Mouse (Mus musculus) MEL (cell line): ENCODE measurements around the gene Frat1. TPM values are rescaled to one million over a fixed set of nuclear protein-coding genes. Genes with fewer than 3 reads are reported as not detected.
A peak's percentile ranks its signal among the peaks of the same experiment; 100 is the strongest.

Experiments
- DNase-seq: peaks from one replicate; pipeline ENCODE4 v3.0.0; 2011; ENCODE audit warnings: low read depth, low spot score
- H3K27ac ChIP-seq: 2 replicates; pipeline ENCODE4 v1.5.1; 2012; ENCODE audit warnings: low read depth, mild to moderate bottlenecking, control low read depth, low read length, moderate library complexity; ENCODE audit not compliant: control insufficient read depth
- H3K27me3 ChIP-seq, 2 experiments: fragments of 150-350 bp in 1 of 2; sonication (generic) in 1 of 2; 2 replicates each; pipeline ENCODE4 v1.6.1; 2012; ENCODE audit warnings: low read length in 2 of 2, mild to moderate bottlenecking in 2 of 2, improper control_type of control experiment in 1 of 2, moderate library complexity in 1 of 2; ENCODE audit not compliant: insufficient read depth in 2 of 2, control insufficient read depth in 1 of 2
- H3K36me3 ChIP-seq, 2 experiments: 2 replicates each; pipeline ENCODE4 v1.6.1; 2012 to 2014; ENCODE audit warnings: low read length in 2 of 2, improper control_type of control experiment in 1 of 2, inconsistent platforms in 1 of 2, mild to moderate bottlenecking in 1 of 2; ENCODE audit not compliant: insufficient read depth in 2 of 2, control insufficient read depth in 1 of 2
- H3K4me1 ChIP-seq, 2 experiments: fragments of 150-350 bp in 1 of 2; sonication (generic) in 1 of 2; 2 replicates each; pipeline ENCODE4 v1.6.1; 2012; ENCODE audit warnings: low read length in 2 of 2, improper control_type of control experiment in 1 of 2, mild to moderate bottlenecking in 1 of 2; ENCODE audit not compliant: insufficient read depth in 2 of 2, control insufficient read depth in 1 of 2
- H3K4me3 ChIP-seq, 2 experiments: fragments of 150-350 bp in 1 of 2; sonication (generic) in 1 of 2; 2 replicates each; pipeline ENCODE4 v1.5.1; 2012; ENCODE audit warnings: low read depth in 2 of 2, low read length in 2 of 2, mild to moderate bottlenecking in 2 of 2, moderate library complexity in 2 of 2, control low read depth in 1 of 2, improper control_type of control experiment in 1 of 2; ENCODE audit not compliant: control insufficient read depth in 1 of 2, insufficient read depth in 1 of 2
- H3K79me2 ChIP-seq: 2 replicates; pipeline ENCODE4 v1.6.1; 2012; ENCODE audit warnings: mild to moderate bottlenecking, low read length, moderate library complexity; ENCODE audit not compliant: control insufficient read depth, poor library complexity, insufficient read depth
- H3K9ac ChIP-seq: 2 replicates; pipeline ENCODE4 v1.6.1; 2012; ENCODE audit warnings: low read depth, mild to moderate bottlenecking, control low read depth, low read length, moderate library complexity; ENCODE audit not compliant: control insufficient read depth, poor library complexity, severe bottlenecking
- H3K9me3 ChIP-seq: fragments of 150-350 bp; sonication (generic); replicated peaks from 2 replicates; pipeline ENCODE4 v1.6.1; 2012; ENCODE audit warnings: mild to moderate bottlenecking, low read length, improper control_type of control experiment, moderate library complexity; ENCODE audit not compliant: insufficient read depth
- BHLHE40 ChIP-seq: IDR thresholded peaks from 2 replicates; pipeline ENCODE4 v1.6.1; 2012; ENCODE audit warnings: low read depth, mild to moderate bottlenecking, inconsistent platforms, low read length, improper control_type of control experiment, borderline replicate concordance
- ELF1 ChIP-seq: IDR thresholded peaks from 2 replicates; pipeline ENCODE4 v1.6.1; 2014; ENCODE audit warnings: low read depth, mild to moderate bottlenecking, inconsistent platforms, low read length, improper control_type of control experiment, moderate library complexity
- EP300 ChIP-seq, 2 experiments: IDR thresholded peaks; 2 replicates each; pipeline ENCODE4 v1.6.1; 2011; ENCODE audit warnings: improper control_type of control experiment in 2 of 2, low read length in 2 of 2, low read depth in 1 of 2, mild to moderate bottlenecking in 1 of 2
- ETS1 ChIP-seq: IDR thresholded peaks from 2 replicates; pipeline ENCODE4 v1.6.1; 2012; ENCODE audit warnings: low read depth, mild to moderate bottlenecking, inconsistent platforms, low read length, improper control_type of control experiment, moderate library complexity
- GABPA ChIP-seq: IDR thresholded peaks from 2 replicates; pipeline ENCODE4 v1.6.1; 2012; ENCODE audit warnings: low read depth, mild to moderate bottlenecking, inconsistent platforms, low read length, improper control_type of control experiment, moderate library complexity
- GATA1 ChIP-seq: IDR thresholded peaks from 2 replicates; pipeline ENCODE4 v1.6.1; 2011; ENCODE audit warnings: low read depth, low read length, improper control_type of control experiment
- HCFC1 ChIP-seq: IDR thresholded peaks from 2 replicates; pipeline ENCODE4 v1.6.1; 2012; ENCODE audit warnings: low read depth, mild to moderate bottlenecking, inconsistent platforms, low read length, improper control_type of control experiment, moderate library complexity
- KAT2A ChIP-seq: conservative IDR thresholded peaks from 2 replicates; pipeline ENCODE4 v1.6.1; 2012; ENCODE audit warnings: low read depth, low read length, improper control_type of control experiment, inconsistent platforms
- MAFK ChIP-seq: IDR thresholded peaks from 2 replicates; pipeline ENCODE4 v1.6.1; 2011; ENCODE audit warnings: low read depth, mild to moderate bottlenecking, low read length, improper control_type of control experiment, borderline replicate concordance
- MAX ChIP-seq: IDR thresholded peaks from 2 replicates; pipeline ENCODE4 v1.6.1; 2011; ENCODE audit warnings: low read length, improper control_type of control experiment
- MAZ ChIP-seq: IDR thresholded peaks from 2 replicates; pipeline ENCODE4 v1.6.1; 2012; ENCODE audit warnings: low read depth, mild to moderate bottlenecking, inconsistent platforms, low read length, improper control_type of control experiment
- MEF2A ChIP-seq: IDR thresholded peaks from 2 replicates; pipeline ENCODE4 v1.6.1; 2014; ENCODE audit warnings: low read depth, mild to moderate bottlenecking, inconsistent platforms, low read length, improper control_type of control experiment; ENCODE audit not compliant: poor library complexity, insufficient replicate concordance, severe bottlenecking; ENCODE audit errors: extremely low read depth
- MXI1 ChIP-seq: IDR thresholded peaks from 2 replicates; pipeline ENCODE4 v1.6.1; 2011; ENCODE audit warnings: mild to moderate bottlenecking, low read depth, low read length, improper control_type of control experiment
- MYB ChIP-seq: IDR thresholded peaks from 2 replicates; pipeline ENCODE4 v1.6.1; 2011; ENCODE audit warnings: mild to moderate bottlenecking, low read depth, low read length, improper control_type of control experiment
- MYC ChIP-seq: IDR thresholded peaks from 2 replicates; pipeline ENCODE4 v1.6.1; 2011; ENCODE audit warnings: low read depth, mild to moderate bottlenecking, low read length, improper control_type of control experiment, moderate library complexity
- NELFE ChIP-seq: IDR thresholded peaks from 2 replicates; pipeline ENCODE4 v1.6.1; 2011; ENCODE audit warnings: low read depth, low read length, improper control_type of control experiment
- NRF1 ChIP-seq: IDR thresholded peaks from 2 replicates; pipeline ENCODE4 v1.6.1; 2014; ENCODE audit warnings: low read depth, mild to moderate bottlenecking, inconsistent platforms, low read length, improper control_type of control experiment, moderate library complexity; ENCODE audit not compliant: poor library complexity, insufficient read depth, severe bottlenecking
- POLR2A ChIP-seq, 2 experiments: IDR thresholded peaks; 2 replicates each; pipeline ENCODE4 v1.6.1; 2011 to 2012; ENCODE audit warnings: low read length in 2 of 2, mild to moderate bottlenecking in 2 of 2, control low read depth in 1 of 2, improper control_type of control experiment in 1 of 2, low read depth in 1 of 2, moderate library complexity in 1 of 2; ENCODE audit not compliant: control insufficient read depth in 1 of 2, insufficient read depth in 1 of 2, poor library complexity in 1 of 2
- POLR2AphosphoS2 ChIP-seq: IDR thresholded peaks from 2 replicates; pipeline ENCODE4 v1.6.1; 2011; ENCODE audit warnings: low read length, improper control_type of control experiment
- RAD21 ChIP-seq: IDR thresholded peaks from 2 replicates; pipeline ENCODE4 v1.6.1; 2011; ENCODE audit warnings: mild to moderate bottlenecking, low read depth, low read length, improper control_type of control experiment
- RCOR1 ChIP-seq: IDR thresholded peaks from 2 replicates; pipeline ENCODE4 v1.6.1; 2012; ENCODE audit warnings: low read depth, mild to moderate bottlenecking, inconsistent platforms, low read length, improper control_type of control experiment
- TAL1 ChIP-seq: IDR thresholded peaks from 2 replicates; pipeline ENCODE4 v1.6.1; 2012; ENCODE audit warnings: mild to moderate bottlenecking, inconsistent platforms, low read length, moderate library complexity, mixed read lengths
- TBP ChIP-seq: IDR thresholded peaks from 2 replicates; pipeline ENCODE4 v1.8.0; 2011; ENCODE audit warnings: low read depth, low read length, improper control_type of control experiment
- TCF12 ChIP-seq: IDR thresholded peaks from 2 replicates; pipeline ENCODE4 v1.6.1; 2014; ENCODE audit warnings: low read depth, mild to moderate bottlenecking, inconsistent platforms, low read length, improper control_type of control experiment, moderate library complexity
- UBTF ChIP-seq: IDR thresholded peaks from 2 replicates; pipeline ENCODE4 v1.6.1; 2012; ENCODE audit warnings: low read depth, mild to moderate bottlenecking, inconsistent platforms, low read length, improper control_type of control experiment, moderate library complexity, borderline replicate concordance; ENCODE audit not compliant: insufficient read depth
- ZC3H11A ChIP-seq: IDR thresholded peaks from 2 replicates; pipeline ENCODE4 v1.6.1; 2012; ENCODE audit warnings: low read depth, mild to moderate bottlenecking, inconsistent platforms, low read length, improper control_type of control experiment
- ZKSCAN1 ChIP-seq: IDR thresholded peaks from 2 replicates; pipeline ENCODE4 v1.6.1; 2012; ENCODE audit warnings: low read depth, mild to moderate bottlenecking, inconsistent platforms, low read length, improper control_type of control experiment, moderate library complexity
- ZMIZ1 ChIP-seq: IDR thresholded peaks from 2 replicates; pipeline ENCODE4 v1.6.1; 2012; ENCODE audit warnings: low read depth, mild to moderate bottlenecking, inconsistent platforms, low read length, improper control_type of control experiment, moderate library complexity
- ZNF384 ChIP-seq: IDR thresholded peaks from 2 replicates; pipeline ENCODE4 v1.6.1; 2012; ENCODE audit warnings: low read depth, mild to moderate bottlenecking, inconsistent platforms, low read length, improper control_type of control experiment
- polyA plus RNA-seq, 2 experiments: library from polyadenylated mRNA; stranded (reverse) in 1 of 2; unstranded in 1 of 2; fragments of >175 nt in 1 of 2; fragments of >200 nt in 1 of 2; gene quantifications; 2 replicates each; pipeline versions ENCODE4 v1.2.1 to v1.2.4; 2012; ENCODE audit warnings: low replicate concordance in 2 of 2, low read depth in 1 of 2; ENCODE audit not compliant: insufficient read length in 2 of 2, insufficient read depth in 1 of 2, missing spikeins in 1 of 2
- total RNA-seq: library from RNA; depleted of rRNA; stranded (reverse); fragments of 300-350 nt; gene quantifications from 2 replicates; pipeline ENCODE4 v1.2.3, GENCODE M21; 2012

The Frat1 gene
- total and polyA plus RNA-seq, 3 experiments = 31.5 to 36.0 TPM; not detected in 1

- peaks cover 20 to 51% of the 10 kb centered on the region in 2 experiments for H3K4me1 ChIP-seq
- H3K9me3 ChIP-seq = no peaks in the 10 kb centered on the region
- peaks cover 25% of the 10 kb centered on the region for H3K79me2 ChIP-seq
- no peaks in the 10 kb centered on the region for H3K27me3 ChIP-seq
- no peak for DNase-seq
- peak overlapping the region; percentile 94 for H3K27ac ChIP-seq
- no peak for TF ChIP-seq NRF1
- peak; percentile 89 for TF ChIP-seq GATA1
- no peak for TF ChIP-seq MAZ
- TF ChIP-seq BHLHE40 = no peak
- no peak for TF ChIP-seq MYC
- TF ChIP-seq POLR2AphosphoS2 = no peak
- TF ChIP-seq HCFC1 = no peak
- TF ChIP-seq ETS1 = peak; percentile 45; the same call in 1 of the 2 replicates
- TF ChIP-seq KAT2A = no peak
- no peak for TF ChIP-seq ZC3H11A
- no peak for TF ChIP-seq NELFE
- TF ChIP-seq ZKSCAN1 = no peak
- no peak for TF ChIP-seq EP300 (IDR thresholded peaks at IDR 0.05; ENCODE audit: low read depth in 1 of 2, low read length in 2 of 2)
- TF ChIP-seq RCOR1 = no peak
- no peak for TF ChIP-seq RAD21
- TF ChIP-seq, all 39 proteins: peak for 2
- Histone ChIP-seq H3K4me3 (peak overlapping the region; percentile 3 to 36; a peak in 3 of 4 replicates), H3K36me3 (peaks cover 0 to 46% of the 10 kb centered on the region in 2 experiments; a peak in 2 of 4 replicates), H3K9ac (peak overlapping the region; percentile 12)
Observed at GRCm38 (mm10) chr19:41835407-41835806, 5.6 kb downstream of the Frat1 start.

GRCm38 (mm10) chr19:41835816-41836215 is 6.0 kb downstream of the Frat1 start:
- Histone ChIP-seq H3K9ac (peak overlapping the region; percentile 57), H3K27me3 (no peaks in the 10 kb centered on the region), H3K9me3 (no peaks in the 10 kb centered on the region), H3K36me3 (peaks cover 0 to 49% of the 10 kb centered on the region in 2 experiments; a peak in 2 of 4 replicates), H3K27ac (peak overlapping the region; percentile 94), H3K79me2 (peaks cover 21% of the 10 kb centered on the region), H3K4me3 (peak overlapping the region; percentile 26 to 36), H3K4me1 (peaks cover 22 to 52% of the 10 kb centered on the region in 2 experiments)
- DNase-seq = peak; percentile 98
- no peak for TF ChIP-seq MEF2A
- peak; percentile 39; the same call in 1 of the 2 replicates for TF ChIP-seq MAX
- TF ChIP-seq ZMIZ1 = peak; percentile 94
- peak; percentile 87 for TF ChIP-seq ETS1
- peak; percentile 86 for TF ChIP-seq POLR2AphosphoS2
- TF ChIP-seq MYB = peak; percentile 74
- TF ChIP-seq MAZ = peak; percentile 99
- TF ChIP-seq MYC = peak; percentile 60
- TF ChIP-seq HCFC1 = peak; percentile 73
- peak; percentile 83 for TF ChIP-seq ELF1
- TF ChIP-seq MXI1 = peak; percentile 91
- peak; percentile 62 to 95; a peak in 2 of 4 replicates for TF ChIP-seq POLR2A (IDR thresholded peaks at IDR 0.05; ENCODE audit: control insufficient read depth in 1 of 2, insufficient read depth in 1 of 2, low read depth in 1 of 2, low read length in 2 of 2, poor library complexity in 1 of 2)
- TF ChIP-seq GABPA = no peak
- TF ChIP-seq GATA1 = peak; percentile 64
- TF ChIP-seq RCOR1 = peak; percentile 68
- TF ChIP-seq TCF12 = peak; percentile 86
- TF ChIP-seq EP300 (IDR thresholded peaks at IDR 0.05; ENCODE audit: low read depth in 1 of 2, low read length in 2 of 2) = peak; percentile 63 to 92
- TF ChIP-seq ZNF384 = peak; percentile 67; the same call in 1 of the 2 replicates
- 0 out of 2 replicates have a peak, but pooled peaks have one; percentile 42 for TF ChIP-seq UBTF
- peak; percentile 93 for TF ChIP-seq TBP
- no peak for TF ChIP-seq MAFK
- peak; percentile 86 for TF ChIP-seq NELFE
- no peak for TF ChIP-seq NRF1
- TF ChIP-seq TAL1 = peak; percentile 74
